Mouse (Mus musculus): ENCODE results near the gene Ttc17.

DNA sequence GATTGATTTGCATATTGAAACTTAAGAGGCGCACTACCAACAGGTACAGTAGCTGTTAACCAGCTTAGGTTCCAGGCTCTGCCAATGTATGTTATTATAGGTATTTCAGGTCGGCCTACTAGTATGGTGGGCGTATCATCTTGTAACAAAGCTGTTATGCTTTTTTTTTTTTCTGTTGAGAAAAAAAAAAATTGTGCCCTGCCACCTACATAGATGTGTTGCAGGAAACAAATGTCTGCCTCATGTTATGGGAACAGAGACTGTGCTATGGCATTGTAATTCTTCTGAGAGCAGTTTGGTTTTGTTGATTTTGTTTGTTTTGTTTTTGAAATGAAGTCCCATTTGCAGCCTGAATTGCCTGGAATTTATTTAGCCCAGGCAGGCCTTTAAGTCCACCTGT, 952 bp upstream of the Ttc17 start:
- TF ChIP-seq POLR2A (IDR thresholded peaks at IDR 0.05; ENCODE audit: borderline replicate concordance, low read depth, low read length) (no peak), CTCF (IDR thresholded peaks at IDR 0.05; ENCODE audit: low read depth, low read length) (no peak)
